Mouse (Mus musculus) small intestine, adult 2 months (tissue): ENCODE measurements around the gene Epb41l5. TPM values are rescaled to one million over a fixed set of nuclear protein-coding genes. Genes with fewer than 3 reads are reported as not detected.

Experiments
- H3K27ac ChIP-seq: fragments of 200-500 bp; 2 replicates; pipeline ENCODE4 v1.5.1; 2012; ENCODE audit warnings: low read depth, low read length, control low read depth, inconsistent platforms; ENCODE audit not compliant: insufficient read depth
- H3K27me3 ChIP-seq: fragments of 200-500 bp; 2 replicates; pipeline ENCODE4 v1.6.1; 2012; ENCODE audit warnings: mild to moderate bottlenecking, moderate library complexity, low read length, inconsistent platforms; ENCODE audit not compliant: control insufficient read depth, insufficient read depth
- H3K36me3 ChIP-seq: fragments of 200-500 bp; 2 replicates; pipeline ENCODE4 v1.6.1; 2012; ENCODE audit warnings: mild to moderate bottlenecking, low read length, control low read depth, inconsistent platforms; ENCODE audit not compliant: control insufficient read depth, insufficient read depth
- H3K4me1 ChIP-seq: fragments of 200-500 bp; 2 replicates; pipeline ENCODE4 v1.6.1; 2012; ENCODE audit warnings: low read length, inconsistent platforms, mixed read lengths; ENCODE audit not compliant: control insufficient read depth, insufficient read depth, insufficient read length
- H3K4me3 ChIP-seq: fragments of 200-500 bp; 2 replicates; pipeline ENCODE4 v1.5.1; 2012; ENCODE audit warnings: low read depth, mild to moderate bottlenecking, control low read depth, inconsistent platforms, low read length, moderate library complexity
- CTCF ChIP-seq: fragments of 200-500 bp; IDR thresholded peaks from 2 replicates; pipeline ENCODE4 v1.5.1; 2012; ENCODE audit warnings: low read depth, mild to moderate bottlenecking, control low read depth, inconsistent platforms, low read length, moderate library complexity, mixed read lengths; ENCODE audit not compliant: insufficient replicate concordance, insufficient read length; ENCODE audit errors: extremely low read depth
- POLR2A ChIP-seq: fragments of 200-500 bp; IDR thresholded peaks from 2 replicates; pipeline ENCODE4 v1.6.1; 2012; ENCODE audit warnings: low read depth, mild to moderate bottlenecking, control low read depth, inconsistent platforms, low read length, moderate library complexity
- whole genome bisulfite sequencing: fragments of 180-500 bp; shearing (Covaris S2); methylation state at CpG from one replicate; pipeline ENCODE4 v1.1.7; 2018; 5-methylcytosine and 5-hydroxymethylcytosine counted together
- polyA plus RNA-seq: library from polyadenylated mRNA; depleted of rRNA; stranded (reverse); fragments of >200 nt; gene quantifications from 2 replicates; pipeline ENCODE4 v1.2.3, GENCODE M21; 2012

Epb41l5 gene
- polyA plus RNA-seq, 1 experiment = 2.2 TPM

DNA sequence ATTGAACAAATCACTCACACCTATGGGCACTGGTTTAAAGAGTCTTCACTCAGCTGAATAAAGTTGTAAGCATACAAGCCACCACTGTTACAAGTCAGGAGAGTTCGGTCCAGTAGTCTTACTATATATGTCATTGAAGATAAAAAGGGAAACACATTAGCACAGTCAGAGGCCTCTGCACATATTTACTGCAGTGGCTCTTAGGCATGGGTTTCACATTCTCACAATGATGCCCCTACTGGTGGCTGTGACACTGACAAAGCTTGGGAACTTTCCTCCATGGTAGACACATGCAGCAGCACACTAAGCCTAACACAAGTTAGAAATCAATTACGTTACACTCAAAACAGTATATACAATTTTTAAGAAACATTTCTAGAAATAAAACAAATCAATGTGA lies 5.5 kb upstream of the Epb41l5 start:
- no peak overlapping the region for H3K27ac ChIP-seq
- no peaks in the 10 kb centered on the region for H3K4me1 ChIP-seq
- no peaks in the 10 kb centered on the region for H3K36me3 ChIP-seq
- 91% methylated on average over 2 of the region's 2 CpGs for WGBS
- TF ChIP-seq CTCF = no peak
- TF ChIP-seq POLR2A = no peak
- no peak overlapping the region for H3K4me3 ChIP-seq
- H3K27me3 ChIP-seq = no peaks in the 10 kb centered on the region

DNA sequence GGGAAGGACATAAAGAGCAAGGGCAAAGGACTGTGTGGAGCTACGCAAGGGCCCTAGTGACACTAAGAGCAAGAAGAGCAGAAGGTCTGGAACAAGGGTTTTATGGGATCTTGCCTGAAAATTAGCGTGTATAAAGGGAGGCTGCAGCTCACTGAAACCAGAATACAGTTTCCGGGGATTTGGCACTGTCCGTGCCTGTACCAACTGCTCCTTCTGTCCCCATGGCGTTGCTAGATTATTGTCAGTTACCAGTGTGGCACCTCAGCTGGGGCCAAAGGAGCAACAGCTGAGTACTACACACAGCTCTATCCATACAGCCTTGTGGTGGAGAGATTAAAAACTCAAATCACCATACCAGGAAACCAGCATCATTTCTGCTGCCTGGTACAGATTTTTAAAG lies 1.6 kb upstream of the Epb41l5 start:
- Histone ChIP-seq H3K4me1 (peaks cover 2% of the 10 kb centered on the region; the same call in 1 of the 2 replicates), H3K36me3 (no peaks in the 10 kb centered on the region), H3K27ac (no peak overlapping the region), H3K4me3 (no peak overlapping the region), H3K27me3 (no peaks in the 10 kb centered on the region)
- whole genome bisulfite sequencing = 91% methylated on average over 5 of the region's 5 CpGs
- TF ChIP-seq CTCF (no peak), POLR2A (no peak)

DNA sequence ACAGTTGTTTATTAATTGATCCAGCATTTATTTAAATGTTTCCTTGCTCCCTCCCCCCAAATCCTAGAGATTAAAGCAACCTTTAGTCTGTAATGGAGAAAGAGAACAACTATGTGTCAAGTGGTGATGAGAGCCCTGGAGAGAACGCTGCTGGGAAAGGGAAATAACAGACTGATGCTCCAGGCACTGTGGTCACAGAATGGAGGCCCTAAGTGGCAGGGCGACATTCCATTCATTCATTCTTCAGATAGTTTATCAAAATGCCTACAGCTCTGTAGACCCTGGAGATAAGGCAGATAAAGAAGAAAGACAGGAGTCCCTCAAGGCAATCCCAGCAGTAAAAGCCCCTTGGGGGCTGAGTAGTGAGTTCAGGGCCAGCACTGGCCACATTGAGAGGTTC lies 827 bp upstream of the Epb41l5 start:
- TF ChIP-seq POLR2A = no peak
- TF ChIP-seq CTCF = no peak
- Histone ChIP-seq H3K36me3 (no peaks in the 10 kb centered on the region), H3K4me3 (no peak overlapping the region), H3K27ac (no peak overlapping the region), H3K27me3 (no peaks in the 10 kb centered on the region), H3K4me1 (peaks cover 2% of the 10 kb centered on the region; the same call in 1 of the 2 replicates)
- WGBS = 85% methylated on average over 2 of the region's 2 CpGs

DNA sequence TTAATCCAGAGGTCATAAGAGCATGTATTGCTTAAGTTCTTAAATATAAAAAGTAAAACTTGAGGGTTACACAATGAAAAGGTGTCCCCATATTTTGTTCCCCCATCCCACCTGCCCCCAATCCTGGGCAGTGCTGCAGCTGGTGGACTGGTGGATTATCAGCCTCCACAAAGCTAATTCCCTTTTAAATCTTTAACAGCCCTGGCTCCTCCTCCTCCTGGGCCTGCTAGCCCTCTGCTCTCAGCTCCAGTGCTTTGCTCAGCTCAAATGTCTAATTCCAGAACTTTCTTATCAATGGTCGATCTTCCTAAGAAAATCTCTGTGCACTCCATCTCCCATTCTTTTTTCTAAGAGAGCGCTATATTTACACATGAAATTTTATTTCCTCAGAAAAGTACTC lies 2.4 kb downstream of the Epb41l5 start:
- no peak for TF ChIP-seq POLR2A
- no peak for TF ChIP-seq CTCF
- H3K27me3 ChIP-seq = no peaks in the 10 kb centered on the region
- WGBS = 68% methylated on average over 2 of the region's 2 CpGs

DNA sequence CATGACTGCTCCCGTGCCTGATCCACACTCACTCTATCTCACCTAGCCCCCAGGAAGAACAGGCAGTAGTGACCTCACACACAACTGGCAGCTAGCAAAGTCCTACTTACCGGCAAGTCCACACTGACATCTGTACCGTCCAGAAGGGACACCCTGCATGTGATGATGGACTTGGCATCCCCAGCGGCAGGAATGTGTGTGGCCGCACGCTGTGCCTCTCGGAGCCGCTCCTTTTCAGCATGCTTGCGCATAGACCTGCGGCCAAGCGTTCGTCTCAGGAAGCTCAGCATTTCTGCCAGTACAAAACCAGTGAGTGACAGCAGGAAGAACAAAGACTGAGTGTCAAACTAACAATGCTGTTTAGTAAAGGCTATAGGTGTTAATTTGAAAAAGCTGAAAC lies 6.4 kb downstream of the Epb41l5 start:
- peaks cover 2% of the 10 kb centered on the region; the same call in 1 of the 2 replicates for H3K4me1 ChIP-seq
- no peaks in the 10 kb centered on the region for H3K27me3 ChIP-seq
- no peak for TF ChIP-seq CTCF
- TF ChIP-seq POLR2A = no peak
- 66% methylated on average over 12 of the region's 12 CpGs for WGBS
- H3K36me3 ChIP-seq = no peaks in the 10 kb centered on the region
- no peak overlapping the region for H3K4me3 ChIP-seq
- H3K27ac ChIP-seq = no peak overlapping the region

More for the DNA sequence above, 2.4 kb downstream of the Epb41l5 start:
- no peaks in the 10 kb centered on the region for H3K36me3 ChIP-seq
- peaks cover 2% of the 10 kb centered on the region; the same call in 1 of the 2 replicates for H3K4me1 ChIP-seq
- no peak overlapping the region for H3K4me3 ChIP-seq
- no peak overlapping the region for H3K27ac ChIP-seq

DNA sequence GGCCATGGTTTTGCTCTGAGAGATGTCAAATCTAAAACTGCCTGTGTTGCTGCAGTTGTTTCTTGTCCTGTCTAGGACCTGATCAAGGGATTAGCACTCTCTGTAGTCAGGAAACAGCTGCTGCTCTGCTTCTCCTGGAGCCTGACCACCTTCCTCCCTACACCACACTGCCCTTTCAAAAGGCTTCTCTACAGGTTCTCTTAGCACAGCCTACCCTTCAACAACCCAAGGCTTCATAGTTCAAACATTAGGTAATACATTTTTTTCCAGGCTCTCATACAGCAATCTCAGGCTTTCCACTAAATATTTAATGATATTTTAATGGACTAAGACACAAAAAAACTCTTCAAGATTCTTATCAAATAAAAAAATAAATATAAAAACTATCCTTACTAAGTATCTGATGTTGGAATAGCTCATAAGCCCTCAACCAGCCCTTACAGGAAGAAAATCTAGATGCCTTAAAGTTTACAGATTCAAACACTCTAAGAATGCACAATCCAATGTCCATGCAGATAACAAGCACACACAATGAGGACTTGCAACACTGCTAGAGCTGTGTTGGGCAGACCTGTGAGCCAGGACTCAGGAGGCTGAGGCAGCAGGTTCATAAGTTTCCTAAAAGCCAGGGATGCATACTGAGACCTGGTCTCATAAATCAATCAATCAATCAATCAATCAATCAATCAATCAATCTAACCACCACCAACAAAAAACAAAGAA lies 7.5 kb downstream of the Epb41l5 start:
- Histone ChIP-seq H3K27me3 (no peaks in the 10 kb centered on the region), H3K4me1 (peaks cover 6% of the 10 kb centered on the region; the same call in 1 of the 2 replicates), H3K36me3 (no peaks in the 10 kb centered on the region), H3K27ac (no peak overlapping the region), H3K4me3 (no peak overlapping the region)
- TF ChIP-seq POLR2A (no peak), CTCF (no peak)

DNA sequence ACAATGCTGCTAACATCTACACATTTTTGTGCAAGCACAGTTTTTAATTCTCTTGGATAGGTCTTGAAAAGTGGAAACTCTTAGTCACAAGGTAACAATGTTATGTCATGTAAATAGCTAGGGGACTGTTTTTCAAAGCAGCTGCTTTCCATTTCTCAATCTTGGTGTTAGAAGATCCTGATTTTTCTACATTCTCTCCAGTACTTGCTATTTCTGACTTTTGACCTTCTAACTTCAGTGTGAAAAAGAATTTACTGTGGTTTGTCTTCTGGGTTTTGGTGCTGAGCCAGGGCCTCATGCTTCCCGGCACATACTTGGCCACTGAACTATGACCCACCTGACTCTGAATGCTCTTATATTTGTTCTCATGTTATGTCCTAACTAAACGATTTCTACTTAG lies 8.8 kb downstream of the Epb41l5 start:
- no peak overlapping the region for H3K27ac ChIP-seq
- no peak overlapping the region for H3K4me3 ChIP-seq
- H3K36me3 ChIP-seq = no peaks in the 10 kb centered on the region
- TF ChIP-seq CTCF (no peak), POLR2A (no peak)
- H3K4me1 ChIP-seq = peaks cover 6% of the 10 kb centered on the region; the same call in 1 of the 2 replicates
- WGBS = 18% methylated on average over 2 of the region's 2 CpGs
- H3K27me3 ChIP-seq = no peaks in the 10 kb centered on the region
